8 mouse cellular contexts compared by ENCODE assay signal in the genomic region with DNA sequence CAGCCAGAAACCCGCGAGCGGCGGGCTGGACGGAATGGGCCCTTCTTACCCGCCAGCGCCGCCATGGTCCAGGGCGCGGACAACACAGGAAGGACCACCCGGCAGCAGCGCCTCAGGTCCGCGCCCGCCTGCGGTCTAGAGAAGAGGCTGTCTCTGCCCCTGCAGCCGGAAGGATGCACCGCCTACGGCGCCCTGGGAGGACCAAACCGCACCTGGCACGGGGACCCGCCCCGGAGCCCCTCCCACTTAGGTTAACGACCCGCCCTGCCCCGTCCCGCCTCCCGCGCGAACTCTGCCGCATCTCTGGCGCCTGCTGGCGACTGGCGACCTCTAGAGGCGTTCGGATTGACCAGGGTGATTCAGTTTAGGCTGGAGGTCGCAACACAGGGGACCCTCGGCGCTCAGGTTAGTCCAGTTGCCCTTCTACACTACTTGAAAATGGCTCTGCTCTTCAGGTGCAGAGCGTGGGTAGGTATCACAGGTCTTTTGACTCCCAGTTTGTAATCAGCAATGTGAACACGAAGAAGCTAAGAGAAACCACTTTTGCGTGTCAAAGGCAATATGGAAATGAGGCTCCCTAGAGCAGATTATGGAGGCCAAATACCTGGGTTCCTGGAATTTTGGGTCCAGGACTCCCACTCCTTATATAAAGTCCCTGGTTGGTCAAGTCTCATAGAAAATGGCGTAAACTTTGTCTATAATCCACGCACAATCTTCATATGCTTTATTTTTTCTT. TPM values are rescaled to one million over a fixed set of nuclear protein-coding genes. Genes with fewer than 3 reads are reported as not detected.
DNase-seq lines count a peak whose midpoint lies in the region; ATAC-seq and TF ChIP-seq lines count a peak whose summit lies in the region.

A gene (minus strand): TSS at position 193 of the 736 bp plus-strand sequence.

- H3K36me3 ChIP-seq in heart, embryonic 10.5 days = peaks cover 4% of the 10 kb centered on the region; the same call in 1 of the 2 replicates
- peaks cover 8% of the 10 kb centered on the region for H3K36me3 ChIP-seq in kidney, embryonic 15.5 days

- H3K4me2 ChIP-seq in kidney, embryonic 15.5 days = peak within 1 kb of the TSS; percentile 79

- H3K4me3 ChIP-seq in bone marrow macrophage, adult 2 months (ENCODE audit: insufficient read depth, low read length) = peak within 1 kb of the TSS; percentile 95
- peak within 1 kb of the TSS; percentile 79 for H3K4me3 ChIP-seq in embryonic fibroblast, embryonic 13.5 days (ENCODE audit: insufficient read depth, low read length)
- peak within 1 kb of the TSS; percentile 76 for H3K4me3 ChIP-seq in heart, embryonic 10.5 days
- peak within 1 kb of the TSS; percentile 78 for H3K4me3 ChIP-seq in kidney, embryonic 15.5 days (replicated peaks)

- no peak for TF ChIP-seq POLR2A in bone marrow macrophage, adult 2 months (IDR thresholded peaks at IDR 0.05; ENCODE audit: borderline replicate concordance, low read depth, low read length)
- TF ChIP-seq POLR2A in embryonic fibroblast, embryonic 13.5 days (IDR thresholded peaks at IDR 0.05; ENCODE audit: low read depth, low read length) = peak; percentile 53; the same call in 1 of the 2 replicates

- no peaks in the 10 kb centered on the region for H3K27me3 ChIP-seq in heart, embryonic 10.5 days (ENCODE audit: insufficient read depth, poor library complexity, severe bottlenecking)
- H3K27me3 ChIP-seq in kidney, embryonic 15.5 days = no peaks in the 10 kb centered on the region

- H3K9ac ChIP-seq in kidney, embryonic 15.5 days = peak within 1 kb of the TSS; percentile 64

- peak; percentile 98 for DNase-seq in A20 (ENCODE audit: low read depth, low spot score)
- peak; percentile 97 for DNase-seq in heart, embryonic 10.5 days (ENCODE audit: low spot score)
- DNase-seq in liver = peak; percentile 97
- peak; percentile 95 to 98 for DNase-seq in spleen, postnatal 4 days (ENCODE audit: low spot score in 2 of 2)

- peaks cover 4% of the 10 kb centered on the region; the same call in 1 of the 2 replicates for H3K4me1 ChIP-seq in bone marrow macrophage, adult 2 months (ENCODE audit: control insufficient read depth, insufficient read depth, low read length)
- H3K4me1 ChIP-seq in embryonic fibroblast, embryonic 13.5 days (ENCODE audit: control insufficient read depth, insufficient read depth, low read length) = 0 out of 2 replicates have a peak, but pooled peaks cover 2% of the 10 kb centered on the region
- peaks cover 11% of the 10 kb centered on the region; the same call in 1 of the 2 replicates for H3K4me1 ChIP-seq in heart, embryonic 10.5 days
- peaks cover 13% of the 10 kb centered on the region for H3K4me1 ChIP-seq in kidney, embryonic 15.5 days

- peak; percentile 96 for ATAC-seq in kidney, embryonic 15.5 days (replicated peaks; ENCODE audit: low FRiP score)
- ATAC-seq in monocyte, adult 5-6 weeks (replicated peaks; ENCODE audit: insufficient number of reproducible peaks, low FRiP score, low TSS enrichment, poor library complexity, severe bottlenecking) = peak; percentile 78

- 3% methylated on average over 45 of the region's 45 CpGs for WGBS in heart, embryonic 10.5 days
- 4% methylated on average over 45 of the region's 45 CpGs for WGBS in kidney, embryonic 15.5 days

- H3K9me3 ChIP-seq in heart, embryonic 10.5 days = no peaks in the 10 kb centered on the region
- no peaks in the 10 kb centered on the region for H3K9me3 ChIP-seq in kidney, embryonic 15.5 days (replicated peaks)

- TF ChIP-seq CTCF in bone marrow macrophage, adult 2 months (IDR thresholded peaks at IDR 0.05; ENCODE audit: low read depth, low read length) = peak; percentile 75
- TF ChIP-seq CTCF in embryonic fibroblast, embryonic 13.5 days (IDR thresholded peaks at IDR 0.05; ENCODE audit: borderline replicate concordance, insufficient read depth, low read length) = peak; percentile 67

- H3K27ac ChIP-seq in bone marrow macrophage, adult 2 months (ENCODE audit: insufficient read depth, low read depth, low read length) = 0 out of 2 replicates have a peak within 1 kb of the TSS, but pooled peaks have one; percentile 10
- H3K27ac ChIP-seq in embryonic fibroblast, embryonic 13.5 days (ENCODE audit: insufficient read depth, low read length) = no peak within 1 kb of the TSS
- H3K27ac ChIP-seq in heart, embryonic 10.5 days = peak within 1 kb of the TSS; percentile 91
- H3K27ac ChIP-seq in kidney, embryonic 15.5 days = peak within 1 kb of the TSS; percentile 74

RNA-seq across cellular contexts. Expression of the gene that starts here (rescaled TPM):
- 20.8 and 20.9 TPM in 2 replicates for polyA plus RNA-seq in bone marrow macrophage, adult 2 months (2012; ENCODE audit: insufficient read depth, insufficient read length, missing spikeins)
- 58.3 and 68.6 TPM in 2 replicates for polyA plus RNA-seq in embryonic fibroblast, embryonic 13.5 days (2011; ENCODE audit: insufficient read length, low read depth, missing spikeins)
- polyA plus RNA-seq in heart, embryonic 10.5 days (2016; fragmentation: Nextera tagmentation; extraction: Ambion mirVana) = 68.8 and 73.9 TPM in 2 replicates
- 40.5 and 46.0 TPM in 2 replicates for polyA plus RNA-seq in kidney, embryonic 15.5 days (2015; fragmentation: Nextera tagmentation; extraction: Ambion mirVana)
- 19.9 to 43.2 TPM (median 21.4 TPM) in 3 replicates for total RNA-seq in monocyte, adult 5-6 weeks (2017)
